Comparison of ENCODE assay signal across 7 mouse cellular contexts in genomic region chr11:96788871-96789795, GRCm38 (mm10). TPM values are rescaled to one million over a fixed set of nuclear protein-coding genes. Genes with fewer than 3 reads are reported as not detected.
DNase-seq lines count a peak whose midpoint lies in the region; ATAC-seq lines count a peak whose summit lies in the region.

Cbx1 (plus strand) TSS chr11:96789127.

- peak within 1 kb of the TSS; percentile 100 for H3K27ac ChIP-seq in embryonic facial prominence, embryonic 10.5 days (replicated peaks)
- H3K27ac ChIP-seq in limb, embryonic 10.5 days: peak within 1 kb of the TSS; percentile 99
- H3K27ac ChIP-seq in midbrain, embryonic 13.5 days: peak within 1 kb of the TSS; percentile 97

- H3K4me3 ChIP-seq in embryonic facial prominence, embryonic 10.5 days: peak within 1 kb of the TSS; percentile 97
- peak within 1 kb of the TSS; percentile 93 for H3K4me3 ChIP-seq in limb, embryonic 10.5 days
- H3K4me3 ChIP-seq in midbrain, embryonic 13.5 days (replicated peaks): peak within 1 kb of the TSS; percentile 75

- no peaks in the 10 kb centered on the region for H3K27me3 ChIP-seq in embryonic facial prominence, embryonic 10.5 days (replicated peaks; ENCODE audit: low read depth, poor library complexity, severe bottlenecking)
- no peaks in the 10 kb centered on the region for H3K27me3 ChIP-seq in limb, embryonic 10.5 days (ENCODE audit: low read depth, poor library complexity, severe bottlenecking)
- H3K27me3 ChIP-seq in midbrain, embryonic 13.5 days: no peaks in the 10 kb centered on the region

- no peaks in the 10 kb centered on the region for H3K9me3 ChIP-seq in embryonic facial prominence, embryonic 10.5 days
- H3K9me3 ChIP-seq in limb, embryonic 10.5 days (replicated peaks): no peaks in the 10 kb centered on the region
- no peaks in the 10 kb centered on the region for H3K9me3 ChIP-seq in midbrain, embryonic 13.5 days

- H3K4me1 ChIP-seq in embryonic facial prominence, embryonic 10.5 days: peaks cover 39% of the 10 kb centered on the region
- H3K4me1 ChIP-seq in limb, embryonic 10.5 days: peaks cover 34% of the 10 kb centered on the region
- peaks cover 48% of the 10 kb centered on the region for H3K4me1 ChIP-seq in midbrain, embryonic 13.5 days (replicated peaks)

- ATAC-seq in granulocyte monocyte progenitor cell, adult 5-6 weeks (replicated peaks; ENCODE audit: poor library complexity, severe bottlenecking): peak; percentile 94
- peak; percentile 99 for ATAC-seq in midbrain, embryonic 13.5 days

- H3K9ac ChIP-seq in midbrain, embryonic 13.5 days (replicated peaks): peak within 1 kb of the TSS; percentile 90

- DNase-seq in adrenal gland, postnatal 10 days: peak; percentile 94
- DNase-seq in embryonic facial prominence, embryonic 10.5 days (ENCODE audit: low spot score): peak; percentile 95
- peak; percentile 92 for DNase-seq in kidney, adult 11 months
- DNase-seq in limb, embryonic 10.5 days (ENCODE audit: low spot score): peak; percentile 95
- DNase-seq in spleen, adult 12 weeks (ENCODE audit: low spot score): peak; percentile 86

- WGBS in embryonic facial prominence, embryonic 10.5 days: 1% methylated on average over 93 of the region's 93 CpGs
- 1% methylated on average over 93 of the region's 93 CpGs for WGBS in limb, embryonic 10.5 days
- 1% methylated on average over 92 of the region's 93 CpGs for WGBS in midbrain, embryonic 13.5 days

- H3K36me3 ChIP-seq in embryonic facial prominence, embryonic 10.5 days (replicated peaks): peaks cover 28% of the 10 kb centered on the region
- H3K36me3 ChIP-seq in limb, embryonic 10.5 days: peaks cover 31% of the 10 kb centered on the region
- H3K36me3 ChIP-seq in midbrain, embryonic 13.5 days: no peaks in the 10 kb centered on the region

- peak within 1 kb of the TSS; percentile 74 for H3K4me2 ChIP-seq in midbrain, embryonic 13.5 days (replicated peaks)

RNA-seq across cellular contexts. Expression of gene Cbx1, which starts in this region (rescaled TPM):
- 10 to 100 TPM; 64.9 to 73.1 TPM for total RNA-seq in adrenal gland, postnatal 10 days (2021)
- polyA plus RNA-seq in embryonic facial prominence, embryonic 10.5 days (2016; fragmentation: Nextera tagmentation; extraction: Ambion mirVana): 201 and 213 TPM in 2 replicates
- 56.0 and 60.6 TPM in 2 replicates for total RNA-seq in granulocyte monocyte progenitor cell, adult 5-6 weeks (2014; fragmentation: Nextera tagmentation)
- 78.9 and 79.8 TPM in 2 replicates for total RNA-seq in granulocyte monocyte progenitor cell, adult 5-6 weeks (2017)
- 179 and 200 TPM in 2 replicates for polyA plus RNA-seq in limb, embryonic 10.5 days (2016; fragmentation: Nextera tagmentation; extraction: Ambion mirVana)
- 130 and 137 TPM in 2 replicates for polyA plus RNA-seq in midbrain, embryonic 13.5 days (2015; fragmentation: Nextera tagmentation; extraction: Ambion mirVana)

Comparison
In these comparisons a context has a peak if more than half of its experiments do, and no peak if none do; other contexts are left out.
1. Peak in every context shown above with its lines: DNase-seq, ATAC-seq, H3K4me3 ChIP-seq and H3K27ac ChIP-seq.